Mouse (Mus musculus): ENCODE measurements around the gene Adk.

DNA sequence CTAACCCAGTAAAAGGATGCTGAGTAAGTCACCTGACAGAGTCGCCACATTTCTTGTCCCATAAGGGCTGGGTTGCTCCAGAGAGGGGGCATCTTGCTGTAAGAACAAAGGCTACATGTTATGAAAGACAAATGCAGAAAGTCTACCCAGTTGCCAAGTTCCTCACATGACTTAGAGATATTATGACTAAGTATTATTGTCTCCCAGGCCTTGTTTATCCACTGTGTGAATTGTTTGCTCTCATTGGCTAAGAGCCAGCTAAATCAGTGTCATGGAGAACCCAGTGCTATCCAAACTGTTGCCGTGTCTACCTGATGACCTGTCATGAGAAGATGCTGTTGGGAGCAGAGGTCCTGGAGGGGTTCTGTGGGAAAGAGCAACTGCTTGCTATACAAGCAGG, 401.5 kb downstream of the Adk start:
- TF ChIP-seq CTCF (IDR thresholded peaks at IDR 0.05; ENCODE audit: insufficient read depth, low read length) (no peak), POLR2A (IDR thresholded peaks at IDR 0.05; ENCODE audit: borderline replicate concordance, extremely low read depth, low read depth, low read length) (no peak)

Data from lung, adult 2 months (tissue).